Mouse (Mus musculus) skeletal muscle tissue, adult 2 months (tissue): ENCODE measurements around the gene Amn.

Experiments used
- DNase-seq: peaks from one replicate; pipeline ENCODE4 v3.0.0-alpha.2; 2012; ENCODE audit warnings: low read depth, low spot score

Amn gene

DNA sequence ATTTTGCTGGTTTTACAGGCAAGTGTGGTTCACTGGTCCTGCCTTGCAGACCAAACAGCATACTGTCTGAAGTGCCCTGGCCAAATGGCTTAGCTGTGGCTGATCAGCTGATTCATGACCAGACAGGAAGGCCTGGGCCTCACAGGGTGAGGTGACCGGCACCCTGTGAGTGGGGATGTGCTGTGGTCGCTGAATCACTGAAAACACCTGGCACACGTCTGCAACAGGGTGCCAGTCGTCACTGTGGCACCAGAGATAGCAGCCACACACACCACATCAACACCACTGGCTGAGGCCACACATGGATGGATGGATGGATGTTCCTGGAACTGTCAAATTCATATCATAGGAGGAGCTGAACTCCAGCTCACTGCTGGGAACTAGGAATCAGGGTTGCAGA is 52.5 kb downstream of the Amn start:
- DNase-seq, result no peak

DNA sequence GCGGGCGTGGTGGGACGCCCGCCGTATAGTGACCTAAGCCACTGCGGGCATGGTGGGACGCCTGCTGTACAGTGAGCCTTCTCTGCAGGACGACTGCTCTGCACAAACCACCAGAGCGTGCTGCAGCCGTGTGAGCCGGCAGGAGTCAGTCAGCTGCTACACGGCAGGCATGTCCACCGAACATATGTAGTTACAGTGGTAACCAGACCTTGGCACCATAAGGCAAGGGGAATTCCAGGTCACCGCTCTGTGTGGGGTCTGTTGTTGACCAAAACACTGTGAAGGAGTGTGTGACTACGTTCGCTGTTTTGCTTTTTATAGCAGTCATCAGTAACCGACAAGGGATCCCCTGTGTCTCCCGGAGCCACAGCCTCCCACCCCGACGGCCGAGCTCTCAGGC is 53.6 kb downstream of the Amn start:
- no peak for DNase-seq

DNA sequence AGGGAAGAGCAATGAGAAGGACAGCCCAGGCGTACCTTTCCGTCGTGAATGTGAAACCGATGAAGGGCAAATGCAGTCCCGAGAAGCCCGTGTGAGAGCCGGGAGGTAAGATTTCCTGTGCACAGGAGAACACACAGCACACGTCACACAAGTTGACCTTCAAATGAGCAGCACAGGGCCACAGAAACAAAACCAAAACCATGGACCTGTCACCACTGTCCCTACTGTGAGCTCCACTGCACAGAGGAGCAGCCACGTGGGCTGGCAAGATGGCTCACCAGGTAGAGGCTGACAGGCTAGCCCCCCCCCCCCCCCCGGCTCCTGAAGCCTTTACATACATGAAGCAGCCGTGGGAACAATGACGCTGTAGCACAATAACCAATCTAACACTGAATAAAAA is 54.1 kb downstream of the Amn start:
- no peak for DNase-seq

DNA sequence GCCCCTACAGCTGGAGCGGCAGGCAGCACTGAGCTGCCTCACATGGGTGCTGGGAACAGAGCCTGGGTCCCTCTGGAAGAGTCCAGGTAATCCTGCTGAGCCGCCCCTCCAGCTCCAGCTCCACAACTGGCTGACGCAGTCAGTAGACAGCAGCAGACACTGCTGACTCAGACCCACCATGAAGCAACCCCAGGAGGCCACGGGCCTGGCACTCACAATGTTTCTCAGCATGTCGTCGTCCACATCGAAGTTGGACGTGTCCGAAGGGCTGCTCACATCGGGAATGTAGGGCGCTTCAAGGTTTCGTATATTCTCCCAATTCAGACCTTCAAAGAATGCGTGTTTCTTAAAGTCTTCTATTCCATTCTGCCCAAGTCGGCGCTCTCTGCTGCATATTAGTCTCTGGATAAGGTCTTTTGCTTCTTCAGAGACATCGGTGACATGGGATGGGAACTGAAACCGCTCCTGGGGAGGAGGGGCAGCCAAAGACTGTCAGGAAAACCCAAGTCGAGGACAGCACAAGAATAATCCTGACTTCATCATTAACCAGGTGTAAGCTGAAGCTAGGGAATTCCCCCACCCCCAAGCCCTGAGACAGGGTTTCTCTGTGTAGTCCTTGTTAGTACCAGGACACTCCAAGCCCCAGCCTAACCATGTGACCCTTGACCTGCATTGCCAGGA is 55.0 kb downstream of the Amn start:
- DNase-seq, result no peak
